Comparison of ENCODE assay signal across 7 mouse cellular contexts in genomic region chr2:91284375-91285199, GRCm38 (mm10). TPM values are rescaled to one million over a fixed set of nuclear protein-coding genes. Genes with fewer than 3 reads are reported as not detected.
DNase-seq lines count a peak whose midpoint lies in the region; ATAC-seq and TF ChIP-seq lines count a peak whose summit lies in the region.

No protein-coding gene starts in this region.

- DNase-seq in midbrain, embryonic 10.5 days (ENCODE audit: low spot score), result no peak
- DNase-seq in layer of hippocampus, postnatal 14 days (ENCODE audit: low spot score in 2 of 2), result peak; percentile 41 to 65
- DNase-seq in ovary, adult 18-20 months (ENCODE audit: low spot score), result no peak

- TF ChIP-seq CTCF in cortical plate, adult 2 months (IDR thresholded peaks at IDR 0.05; ENCODE audit: extremely low read depth, insufficient read depth, low read length), result no peak
- TF ChIP-seq CTCF in olfactory bulb, adult 2 months (IDR thresholded peaks at IDR 0.05; ENCODE audit: insufficient read depth, low read depth, low read length), result no peak

- H3K4me1 ChIP-seq in midbrain, embryonic 13.5 days (replicated peaks), result peaks cover 6% of the 10 kb centered on the region
- peaks cover 6% of the 10 kb centered on the region for H3K4me1 ChIP-seq in midbrain, embryonic 10.5 days
- peaks cover 3% of the 10 kb centered on the region; the same call in 1 of the 2 replicates for H3K4me1 ChIP-seq in cortical plate, adult 2 months (ENCODE audit: control insufficient read depth, insufficient read depth, low read length)
- peaks cover 6% of the 10 kb centered on the region for H3K4me1 ChIP-seq in olfactory bulb, adult 2 months (ENCODE audit: control insufficient read depth, insufficient read depth, low read length)

- H3K27ac ChIP-seq in midbrain, embryonic 13.5 days, result 0 out of 2 replicates have a peak overlapping the region, but pooled peaks have one; percentile 19
- H3K27ac ChIP-seq in midbrain, embryonic 10.5 days (replicated peaks), result no peak overlapping the region
- H3K27ac ChIP-seq in cortical plate, adult 2 months (ENCODE audit: insufficient read depth, low read length), result 0 out of 2 replicates have a peak overlapping the region, but pooled peaks have one; percentile 43
- H3K27ac ChIP-seq in olfactory bulb, adult 2 months (ENCODE audit: insufficient read depth, low read depth, low read length), result peak overlapping the region; percentile 31

- H3K4me2 ChIP-seq in midbrain, embryonic 13.5 days (replicated peaks), result no peak overlapping the region

- H3K9ac ChIP-seq in midbrain, embryonic 13.5 days (replicated peaks), result no peak overlapping the region; the same call in 1 of the 2 replicates

- ATAC-seq in midbrain, embryonic 13.5 days, result no peak
- ATAC-seq in activated CD4-positive, CD25-positive, alpha-beta regulatory T cell, adult 4 months, result no peak

- peaks cover 22% of the 10 kb centered on the region for H3K36me3 ChIP-seq in midbrain, embryonic 13.5 days
- peaks cover 12% of the 10 kb centered on the region; the same call in 1 of the 2 replicates for H3K36me3 ChIP-seq in midbrain, embryonic 10.5 days

- no peaks in the 10 kb centered on the region for H3K27me3 ChIP-seq in midbrain, embryonic 13.5 days
- H3K27me3 ChIP-seq in midbrain, embryonic 10.5 days (ENCODE audit: low read depth, poor library complexity, severe bottlenecking), result no peaks in the 10 kb centered on the region

- H3K9me3 ChIP-seq in midbrain, embryonic 13.5 days, result no peaks in the 10 kb centered on the region; the same call in 1 of the 2 replicates
- no peaks in the 10 kb centered on the region for H3K9me3 ChIP-seq in midbrain, embryonic 10.5 days (replicated peaks)

- H3K4me3 ChIP-seq in midbrain, embryonic 13.5 days (replicated peaks), result no peak overlapping the region
- H3K4me3 ChIP-seq in midbrain, embryonic 10.5 days, result no peak overlapping the region
- no peak overlapping the region for H3K4me3 ChIP-seq in cortical plate, adult 2 months (ENCODE audit: insufficient read depth, low read length)
- H3K4me3 ChIP-seq in olfactory bulb, adult 2 months (ENCODE audit: insufficient read depth, low read depth, low read length), result no peak overlapping the region

- TF ChIP-seq POLR2A in cortical plate, adult 2 months (IDR thresholded peaks at IDR 0.05; ENCODE audit: extremely low read depth, insufficient read depth, low read length), result no peak
- TF ChIP-seq POLR2A in olfactory bulb, adult 2 months (IDR thresholded peaks at IDR 0.05; ENCODE audit: insufficient read depth, low read depth, low read length), result no peak

- 69% methylated on average over 13 of the region's 13 CpGs for WGBS in midbrain, embryonic 13.5 days
- 69% methylated on average over 13 of the region's 13 CpGs for WGBS in midbrain, embryonic 10.5 days
- 26% methylated on average over 13 of the region's 13 CpGs for WGBS in olfactory bulb, adult 2 months

RNA-seq across cellular contexts. Expression of gene Arfgap2, which starts 19.8 kb away (rescaled TPM):
- 82.6 and 84.5 TPM in 2 replicates for polyA plus RNA-seq in midbrain, embryonic 13.5 days (2015; fragmentation: Nextera tagmentation; extraction: Ambion mirVana)
- 99.0 and 104 TPM in 2 replicates for polyA plus RNA-seq in midbrain, embryonic 10.5 days (2016; fragmentation: Nextera tagmentation; extraction: Ambion mirVana)
- polyA plus RNA-seq in cortical plate, adult 2 months (2012; rRNA removed), result 32.7 and 34.9 TPM in 2 replicates
- total RNA-seq in layer of hippocampus, postnatal 14 days (2021), result 10 to 100 TPM; 63.9 to 65.1 TPM
- polyA plus RNA-seq in olfactory bulb, adult 2 months (2012; ENCODE audit: insufficient read depth, insufficient read length, low replicate concordance, missing spikeins), result not detected in 2 replicates
- 10 to 100 TPM; 73.1 to 85.9 TPM for polyA plus RNA-seq in activated CD4-positive, CD25-positive, alpha-beta regulatory T cell, adult 4 months (2017; shearing (Covaris generic))

RNA-seq across cellular contexts. Expression of gene Pacsin3, which starts 28.8 kb away (rescaled TPM):
- polyA plus RNA-seq in midbrain, embryonic 13.5 days (2015; fragmentation: Nextera tagmentation; extraction: Ambion mirVana), result 15.6 and 16.2 TPM in 2 replicates
- polyA plus RNA-seq in midbrain, embryonic 10.5 days (2016; fragmentation: Nextera tagmentation; extraction: Ambion mirVana), result 38.9 and 40.5 TPM in 2 replicates
- 90.4 and 100 TPM in 2 replicates for polyA plus RNA-seq in cortical plate, adult 2 months (2012; rRNA removed)
- total RNA-seq in layer of hippocampus, postnatal 14 days (2021), result 10 to 100 TPM; 23.2 to 25.5 TPM
- not detected in 2 replicates for polyA plus RNA-seq in olfactory bulb, adult 2 months (2012; ENCODE audit: insufficient read depth, insufficient read length, low replicate concordance, missing spikeins)
- 1 to 10 TPM in 1 of 2 experiments, under 1 TPM in 1; 0.61 to 1.0 TPM for polyA plus RNA-seq in activated CD4-positive, CD25-positive, alpha-beta regulatory T cell, adult 4 months (2017; shearing (Covaris generic))

RNA-seq across cellular contexts. Expression of gene Ddb2, which starts 47.8 kb away (rescaled TPM):
- polyA plus RNA-seq in midbrain, embryonic 13.5 days (2015; fragmentation: Nextera tagmentation; extraction: Ambion mirVana), result 15.1 TPM in 2 replicates
- polyA plus RNA-seq in midbrain, embryonic 10.5 days (2016; fragmentation: Nextera tagmentation; extraction: Ambion mirVana), result 7.9 and 9.4 TPM in 2 replicates
- 37.4 and 41.3 TPM in 2 replicates for polyA plus RNA-seq in cortical plate, adult 2 months (2012; rRNA removed)
- 1 to 10 TPM; 7.3 to 9.1 TPM for total RNA-seq in layer of hippocampus, postnatal 14 days (2021)
- not detected in 2 replicates for polyA plus RNA-seq in olfactory bulb, adult 2 months (2012; ENCODE audit: insufficient read depth, insufficient read length, low replicate concordance, missing spikeins)
- polyA plus RNA-seq in activated CD4-positive, CD25-positive, alpha-beta regulatory T cell, adult 4 months (2017; shearing (Covaris generic)), result 10 to 100 TPM; 52.5 to 55.7 TPM

Comparison
In these comparisons a context has a peak if more than half of its experiments do, and no peak if none do; other contexts are left out.
1. DNase-seq: peak in layer of hippocampus, postnatal 14 days (2 of 2); none in midbrain, embryonic 10.5 days (single experiment) and ovary, adult 18-20 months (single experiment).